Mouse (Mus musculus): ENCODE data around the gene Prkcd.

DNA sequence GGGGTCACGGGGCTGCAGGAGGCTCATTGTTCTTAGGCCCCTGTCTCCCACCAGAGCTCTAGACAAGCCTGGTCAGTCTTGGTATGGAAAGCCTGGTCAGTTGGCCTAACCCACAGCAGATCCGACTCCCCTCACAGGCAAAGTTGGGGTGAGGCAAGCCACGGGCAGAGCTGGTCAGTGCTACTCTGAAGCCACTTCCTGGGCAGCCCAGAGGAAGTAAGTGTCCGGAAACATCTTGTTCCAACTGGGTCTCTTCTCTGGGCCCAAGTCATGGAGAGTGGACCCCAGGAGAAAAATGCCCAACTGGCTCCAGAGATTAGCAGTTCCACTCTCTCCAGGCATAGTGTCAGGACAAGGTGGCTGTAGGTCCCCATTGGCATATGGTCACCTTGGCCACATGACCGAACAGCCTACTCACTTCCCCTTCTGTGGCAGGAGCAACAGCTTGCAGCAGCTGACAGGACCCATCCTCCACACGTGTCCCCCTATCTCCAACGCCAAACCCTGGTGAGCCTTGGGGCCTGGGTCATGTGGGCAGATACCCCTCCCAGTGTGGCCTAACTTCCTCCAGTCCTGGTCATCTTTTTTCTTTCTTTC lies 5.9 kb downstream of the Prkcd start:
- TF ChIP-seq CTCF (IDR thresholded peaks at IDR 0.05; ENCODE audit: low read depth): no peak
- TF ChIP-seq EP300 (IDR thresholded peaks at IDR 0.05; ENCODE audit: low read depth): no peak

Data from liver, embryonic 14.5 days (tissue).